Mouse (Mus musculus) embryo, embryonic 11 days (tissue): ENCODE data around the gene Npas3.

Experiments used
- DNase-seq: peaks from one replicate; pipeline ENCODE4 v3.0.0-alpha.2; 2015

Npas3 gene

DNA sequence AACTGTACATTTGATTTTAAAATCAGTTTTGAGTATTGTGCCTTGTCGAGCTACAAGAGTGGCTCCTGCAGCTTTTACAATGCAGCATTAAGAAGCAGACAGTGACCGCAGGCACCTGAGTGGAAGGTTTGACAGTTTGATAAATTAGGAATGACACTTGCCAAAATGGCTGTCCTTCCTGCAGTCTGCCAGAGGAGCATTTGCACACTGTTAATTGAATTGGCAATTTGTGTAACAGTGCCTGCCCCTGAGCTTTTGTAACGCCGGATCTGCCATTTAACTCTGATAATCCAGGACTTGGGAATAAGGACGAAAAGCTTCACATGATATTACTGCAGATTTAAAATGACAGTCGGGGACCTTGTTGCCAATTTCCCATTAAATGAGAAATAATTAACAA lies 357.2 kb downstream of the Npas3 start:
- DNase-seq = no peak

DNA sequence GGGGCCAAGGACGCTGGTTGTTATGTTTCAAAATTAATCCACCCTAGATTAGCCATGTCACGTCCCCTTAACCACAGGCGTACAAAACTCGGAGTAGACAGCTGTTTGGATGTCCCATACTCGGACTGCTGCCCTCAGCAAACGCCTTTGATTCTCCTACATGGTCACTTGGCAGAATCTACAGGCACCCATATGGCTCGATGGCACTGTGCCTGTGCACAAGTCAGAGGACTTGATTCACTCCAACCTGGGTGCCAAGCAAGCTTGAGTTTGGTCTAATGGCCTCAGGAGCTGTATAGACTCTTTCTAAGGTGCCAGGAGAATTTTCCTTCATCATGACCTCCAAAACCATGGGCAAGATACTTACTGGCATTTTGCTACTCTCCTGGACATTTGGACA lies 363.6 kb downstream of the Npas3 start:
- no peak for DNase-seq

DNA sequence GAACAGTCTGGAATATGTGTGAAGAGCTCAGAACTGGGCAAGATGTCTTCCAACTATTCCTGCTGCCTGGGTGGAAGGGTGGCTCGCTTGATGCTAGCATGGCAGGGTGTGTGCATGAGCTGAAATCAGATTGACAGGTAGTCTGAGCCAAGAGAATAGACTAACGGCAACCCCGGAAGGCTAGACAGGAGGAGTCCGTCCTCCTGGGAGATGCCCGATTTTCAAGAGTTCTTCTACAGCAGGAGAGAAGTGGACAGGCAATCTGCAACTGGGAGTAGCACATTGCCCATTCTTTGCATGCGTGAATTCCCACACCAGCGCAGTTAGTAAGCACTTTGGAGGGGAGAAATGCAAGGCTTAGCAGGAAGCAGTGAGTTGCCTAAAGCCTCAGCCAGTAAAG lies 372.8 kb downstream of the Npas3 start:
- DNase-seq = no peak

DNA sequence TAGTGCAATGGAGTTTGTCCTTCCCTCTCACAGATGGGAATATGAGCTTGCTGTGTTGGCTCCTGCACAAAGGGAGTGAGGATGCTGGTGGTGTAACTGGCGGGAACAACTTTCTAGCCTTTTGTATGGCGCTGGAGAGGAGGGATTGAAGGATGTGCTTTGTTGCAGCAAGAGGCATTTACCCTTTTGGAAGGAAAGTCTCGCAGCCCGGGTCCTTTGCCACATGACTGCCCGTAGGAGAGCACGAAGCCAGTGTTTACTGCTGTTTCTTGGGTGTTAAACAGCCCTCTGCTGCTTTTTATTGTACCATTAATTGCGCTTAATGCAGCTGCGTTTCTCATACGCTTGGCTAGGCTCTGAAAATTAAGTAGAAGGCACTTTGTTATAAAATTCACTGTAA lies 375.3 kb downstream of the Npas3 start:
- DNase-seq = peak; percentile 53

DNA sequence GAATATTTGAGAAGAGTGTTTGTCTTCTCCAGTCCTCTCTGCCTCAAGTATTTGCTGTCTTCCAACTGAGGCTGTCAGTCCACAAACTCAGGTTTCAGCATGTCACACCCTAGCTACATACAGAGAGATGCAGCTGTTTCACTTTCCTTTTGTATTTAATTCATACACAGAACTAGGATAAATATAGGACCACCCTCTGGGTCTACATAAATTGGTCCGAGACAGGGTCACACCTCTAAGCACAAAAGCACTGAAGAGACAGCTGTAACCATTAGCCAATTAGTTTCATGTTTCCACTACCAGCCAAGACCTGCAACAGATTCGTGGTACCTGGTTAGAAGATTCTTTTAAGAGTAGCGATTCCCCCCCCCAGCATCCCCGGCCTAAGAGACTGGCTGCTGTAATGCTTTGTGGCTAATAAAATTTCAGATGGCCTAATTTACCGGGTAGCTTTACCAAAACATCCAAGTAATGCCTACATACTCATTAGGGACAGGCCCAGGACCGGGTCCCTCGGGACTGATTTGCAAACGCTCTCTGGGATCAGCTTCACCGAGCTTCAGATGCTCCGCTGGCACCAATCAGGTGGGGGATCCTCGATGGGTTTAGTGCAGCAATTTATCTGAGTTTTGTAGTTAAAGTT lies 376.0 kb downstream of the Npas3 start:
- DNase-seq = peak; percentile 44

DNA sequence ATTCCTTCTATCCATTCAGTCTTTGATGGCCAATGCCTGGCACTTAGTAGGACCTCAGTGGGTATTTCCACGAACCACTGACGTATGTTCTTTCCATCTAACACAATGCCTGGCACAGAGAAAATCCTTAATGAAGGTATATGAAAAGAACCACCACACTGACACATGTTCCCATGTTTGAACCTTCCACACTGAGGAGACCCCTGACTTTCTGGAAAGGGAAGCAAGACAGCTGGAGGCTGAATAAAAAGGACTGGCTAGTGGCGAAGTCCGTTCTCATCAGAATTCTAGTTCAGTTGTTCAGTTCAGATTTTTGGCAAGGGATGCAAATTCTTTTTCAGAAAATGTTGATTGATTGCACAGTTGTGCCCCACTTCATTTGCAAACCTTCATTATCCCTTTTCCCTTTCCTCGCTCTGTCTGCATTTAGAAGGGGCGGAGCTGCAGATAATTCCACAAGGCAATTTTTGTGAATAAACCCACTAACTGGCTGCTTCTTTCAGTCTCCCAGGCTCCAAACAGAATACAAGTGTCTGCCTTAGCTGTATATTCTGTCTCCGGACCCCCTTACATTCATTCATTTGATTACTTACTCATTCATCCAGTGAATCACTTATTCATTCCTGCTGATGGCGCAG lies 381.1 kb downstream of the Npas3 start:
- DNase-seq = no peak

DNA sequence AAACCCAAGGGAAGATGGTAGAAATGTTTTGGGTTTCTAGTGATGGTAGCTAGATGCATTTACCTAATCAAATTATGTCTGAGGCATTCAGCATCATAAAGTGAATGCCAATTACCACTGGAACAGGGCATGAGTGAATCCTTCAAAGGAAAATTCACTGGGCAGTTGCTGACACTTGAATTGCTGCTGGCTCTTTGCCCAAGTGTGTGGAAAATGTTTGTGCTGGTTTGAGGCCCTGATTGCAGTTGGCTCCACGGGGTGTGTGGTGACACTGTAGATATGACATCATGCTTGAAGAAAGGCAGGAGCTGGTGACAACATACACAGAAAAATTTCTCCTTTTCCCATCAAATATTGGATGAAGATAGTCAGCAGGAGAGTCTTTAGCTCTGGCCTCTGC lies 382.1 kb downstream of the Npas3 start:
- DNase-seq = no peak

DNA sequence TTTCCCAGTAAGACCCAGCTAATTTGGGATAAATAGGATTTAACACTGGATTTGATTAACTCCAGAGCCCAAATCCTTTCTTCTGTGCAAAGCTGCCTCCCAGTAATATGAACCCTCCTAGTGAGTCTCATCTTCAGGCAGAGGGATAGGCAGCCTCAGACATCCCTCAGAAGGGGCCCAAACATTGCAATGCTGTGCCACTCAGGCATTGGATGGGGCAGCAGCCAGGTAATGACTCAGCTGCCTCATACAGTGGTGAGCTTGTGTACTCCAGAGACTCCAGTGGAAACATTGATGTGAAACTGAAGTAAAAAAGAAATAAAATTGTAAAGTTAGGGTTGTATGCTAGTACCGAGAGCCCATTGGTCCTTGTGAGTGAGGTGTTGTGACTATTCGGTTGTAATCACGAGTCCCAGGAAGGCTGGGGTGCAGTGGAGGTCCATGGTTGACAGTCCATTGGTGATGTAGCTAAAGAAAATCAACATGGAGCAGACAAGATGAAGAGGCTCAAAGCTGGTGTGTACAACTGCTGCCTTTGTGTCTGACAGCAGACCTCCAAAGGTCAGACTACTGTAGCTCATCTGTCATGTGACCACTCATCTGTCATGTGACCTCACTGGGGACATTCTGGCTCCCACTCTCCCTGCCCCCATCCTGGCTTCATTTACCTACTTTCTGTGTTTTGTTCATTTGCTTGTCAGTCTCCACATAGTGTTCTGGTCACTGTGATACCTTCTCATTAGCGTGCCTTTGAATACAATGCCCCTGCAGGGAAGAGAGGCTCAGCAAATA lies 383.0 kb downstream of the Npas3 start:
- DNase-seq = no peak

DNA sequence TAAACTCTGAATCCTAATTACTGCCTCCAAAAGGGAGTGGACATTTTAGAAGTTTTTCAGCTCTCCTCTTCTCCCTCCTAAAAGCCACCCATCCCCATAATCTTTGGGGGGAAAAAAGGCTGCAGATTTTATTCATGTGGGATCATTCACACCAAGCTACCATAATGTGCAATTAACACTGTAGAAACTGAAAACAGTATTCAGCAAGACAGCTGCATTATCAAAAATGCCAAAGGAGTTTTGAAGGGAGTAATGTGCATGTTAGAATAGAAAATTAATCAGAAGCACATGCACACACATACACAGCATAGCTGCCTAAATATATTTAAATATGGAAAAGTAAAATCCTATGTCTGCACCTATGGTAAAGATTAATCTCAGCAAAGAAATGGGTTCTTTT lies 390.1 kb downstream of the Npas3 start:
- no peak for DNase-seq

DNA sequence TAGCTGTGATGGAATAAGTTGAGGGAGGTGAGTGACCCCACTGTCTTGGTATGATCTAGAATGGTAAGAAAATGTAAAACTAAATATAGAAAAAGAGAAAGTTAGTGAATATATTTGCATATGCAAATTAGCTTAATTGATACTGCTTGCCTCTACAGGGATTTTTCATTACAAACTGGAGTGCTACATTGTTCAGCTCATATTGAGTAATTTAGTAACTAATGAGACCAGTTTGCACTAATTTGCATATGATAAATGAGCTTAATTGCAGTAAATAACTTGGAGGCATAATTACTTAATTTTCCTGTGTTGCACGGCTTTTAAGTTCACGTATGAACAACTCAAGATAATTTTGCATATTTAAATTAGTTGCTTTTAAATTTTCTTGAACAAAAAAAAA lies 398.8 kb downstream of the Npas3 start:
- DNase-seq = no peak

DNA sequence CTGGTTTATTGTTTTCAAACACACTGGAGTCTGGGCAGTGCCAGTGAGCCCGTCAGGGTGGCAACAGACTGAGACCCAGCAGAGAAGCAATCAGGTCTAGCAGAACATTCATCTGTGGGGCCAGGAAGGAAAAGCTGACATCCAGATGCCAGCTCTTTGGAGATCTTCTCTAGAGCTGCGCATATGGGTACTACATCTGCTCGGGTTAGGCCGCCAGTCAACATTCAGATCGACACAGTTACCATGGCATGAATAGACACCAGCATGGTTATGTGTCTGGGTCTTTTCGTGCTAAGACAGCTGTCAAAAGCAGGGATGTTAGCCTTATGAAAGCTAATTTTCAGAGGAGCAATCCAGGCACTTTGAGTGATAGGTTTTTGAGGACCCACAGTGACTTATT lies 407.8 kb downstream of the Npas3 start:
- DNase-seq = no peak

DNA sequence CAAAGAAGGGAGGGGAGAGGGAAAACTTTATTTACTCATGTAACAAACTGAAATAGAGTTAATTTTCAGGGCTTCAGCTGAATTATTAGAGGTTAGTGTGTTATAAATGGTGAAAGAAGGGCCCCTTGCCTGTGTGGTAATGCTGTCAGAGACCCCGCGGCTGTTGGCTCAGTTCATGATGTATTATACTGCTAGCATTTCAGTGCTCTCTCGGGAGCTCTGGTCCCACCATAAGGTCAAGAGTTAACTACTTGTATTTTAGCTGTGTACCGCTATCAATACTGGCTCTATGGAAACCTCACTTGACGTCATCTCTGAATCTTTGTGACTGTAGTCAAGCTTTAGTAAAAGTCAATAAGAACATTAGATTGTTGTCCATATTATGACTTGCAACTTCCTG lies 415.6 kb downstream of the Npas3 start:
- DNase-seq = peak; percentile 75

DNA sequence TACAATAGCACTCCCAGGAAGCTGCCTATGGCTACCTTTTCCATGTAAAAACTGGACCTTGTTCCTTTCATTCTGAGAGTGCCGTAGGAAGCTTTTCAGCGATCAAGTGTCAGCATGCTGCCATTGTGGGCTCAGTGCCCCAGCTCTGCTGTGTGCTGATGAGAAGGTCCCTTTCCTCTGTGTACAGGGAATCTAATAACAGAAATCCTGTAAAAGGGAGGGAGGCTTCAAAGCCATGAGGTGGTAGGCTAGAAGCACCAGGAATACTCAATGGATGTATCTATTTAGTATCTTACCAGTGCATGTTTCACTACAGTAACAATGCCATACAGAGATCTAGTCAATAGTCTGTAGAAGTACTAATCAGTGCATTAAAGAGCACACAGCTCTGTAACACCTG lies 423.4 kb downstream of the Npas3 start:
- no peak for DNase-seq

DNA sequence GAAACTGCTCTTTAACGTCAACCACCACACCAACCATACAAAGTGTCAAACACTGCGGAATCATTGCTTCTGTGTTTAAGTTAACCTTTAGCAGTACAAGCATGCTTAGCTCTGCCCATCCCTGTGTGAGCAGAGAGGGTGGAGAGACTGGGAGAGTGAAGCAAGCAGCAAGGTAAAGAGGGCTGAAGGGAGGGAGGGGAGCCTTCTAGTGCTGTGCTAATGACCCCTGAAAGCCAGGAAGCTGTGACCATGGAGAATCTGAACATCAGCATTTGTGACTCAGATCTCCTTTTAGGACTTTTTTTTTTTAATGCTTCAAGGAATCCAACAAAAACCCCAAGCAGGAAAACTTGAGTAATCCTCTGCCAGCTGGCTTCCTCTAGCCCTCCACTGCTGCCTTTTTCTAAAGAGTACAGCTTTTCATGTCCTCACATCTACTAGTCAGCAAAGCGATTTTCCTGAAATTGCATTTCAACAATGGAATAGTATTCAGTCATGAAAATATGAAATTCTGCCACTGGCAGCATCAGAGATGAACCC lies 428.7 kb downstream of the Npas3 start:
- no peak for DNase-seq

DNA sequence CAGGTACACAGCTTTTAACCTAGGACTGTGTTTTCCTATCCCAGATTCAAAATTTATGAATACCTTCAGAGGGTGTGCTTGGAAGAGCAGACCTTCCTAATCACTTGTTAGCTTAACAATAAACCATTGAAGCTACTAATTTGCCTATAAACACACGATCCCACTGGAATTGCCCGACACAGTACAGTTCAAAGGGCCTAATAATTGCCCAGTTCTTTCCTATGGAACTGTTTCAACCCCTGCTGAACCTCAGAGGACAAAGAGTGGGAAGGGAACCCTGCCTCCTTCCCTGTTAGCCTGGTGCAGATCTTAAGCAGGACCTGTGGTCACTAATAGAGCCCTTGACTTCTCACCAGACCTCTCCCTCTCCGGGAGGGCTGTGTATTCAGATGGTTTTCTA lies 429.7 kb downstream of the Npas3 start:
- DNase-seq = no peak

DNA sequence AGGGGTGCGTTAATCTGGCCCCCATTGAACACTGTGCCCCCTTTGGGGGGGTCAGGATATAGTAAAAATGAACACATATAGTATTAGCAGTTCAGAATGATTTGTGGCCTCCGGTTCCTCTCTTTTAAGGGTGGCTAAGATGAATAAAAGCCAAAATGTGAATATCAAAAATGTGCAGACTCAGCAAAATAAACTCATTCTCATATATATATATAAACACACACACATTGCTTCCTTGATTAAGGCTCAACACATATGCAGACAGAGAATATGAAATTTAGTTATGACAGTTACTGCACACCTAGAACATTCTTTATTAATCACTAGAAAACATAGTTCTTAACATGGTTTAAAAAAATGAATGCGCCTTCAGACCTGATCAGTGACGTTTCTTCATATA lies 430.7 kb downstream of the Npas3 start:
- DNase-seq = no peak

DNA sequence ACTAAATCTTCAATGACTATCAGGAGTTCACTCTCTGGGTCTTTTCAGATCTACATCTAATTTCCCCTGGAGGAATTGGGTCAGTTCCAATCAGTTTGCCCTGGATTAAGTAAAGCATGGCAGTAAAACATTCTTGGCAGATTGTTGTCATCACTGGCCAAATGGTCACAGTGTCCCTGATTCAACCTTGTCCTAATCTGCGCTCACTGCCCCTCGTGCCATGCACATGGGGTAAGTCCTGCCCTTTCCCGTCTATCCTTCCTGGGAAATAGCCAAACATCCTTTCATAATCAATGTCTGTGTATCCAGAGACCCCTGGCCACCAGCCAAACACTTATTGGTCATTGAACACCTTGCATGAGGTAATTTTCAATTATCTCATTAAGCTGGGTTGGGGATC lies 432.0 kb downstream of the Npas3 start:
- no peak for DNase-seq

DNA sequence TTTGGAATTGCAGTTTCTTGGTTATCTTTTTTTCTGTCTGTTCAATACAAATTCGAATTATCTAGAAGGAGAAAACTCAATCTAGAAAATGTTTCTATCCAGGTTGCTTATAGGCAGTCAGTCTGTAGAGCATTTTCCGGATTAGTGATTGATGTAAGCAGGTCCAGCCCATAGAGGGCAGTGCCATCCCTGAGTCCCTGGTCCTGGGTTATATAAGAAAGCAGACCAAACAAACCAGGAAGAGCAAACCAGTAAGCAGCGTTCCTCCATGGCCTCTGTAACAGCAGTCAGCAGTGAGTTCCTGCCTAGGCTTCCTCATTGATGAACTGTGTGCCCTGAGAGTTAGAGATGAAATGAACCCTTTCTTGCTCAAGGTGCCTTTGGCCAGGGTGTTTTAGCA lies 433.6 kb downstream of the Npas3 start:
- DNase-seq = peak; percentile 47

DNA sequence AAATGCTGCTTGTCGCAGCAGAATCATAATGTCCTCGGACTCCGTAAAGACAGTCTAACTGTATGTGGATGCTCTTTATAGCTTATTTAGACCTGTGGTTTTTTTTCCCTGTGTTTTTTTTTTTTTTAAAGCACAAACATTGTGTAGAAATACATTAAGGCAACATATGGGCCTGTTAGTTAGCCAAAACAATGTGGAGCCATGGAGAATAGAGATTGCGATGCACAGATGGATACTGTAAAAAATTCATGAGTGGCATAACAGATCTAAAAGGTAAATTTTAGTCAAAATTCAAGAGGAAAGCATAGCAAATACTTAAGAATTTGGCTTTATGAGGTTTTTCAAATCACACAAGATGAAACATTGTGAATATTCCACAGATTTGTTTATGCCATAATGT lies 444.0 kb downstream of the Npas3 start:
- DNase-seq = no peak

DNA sequence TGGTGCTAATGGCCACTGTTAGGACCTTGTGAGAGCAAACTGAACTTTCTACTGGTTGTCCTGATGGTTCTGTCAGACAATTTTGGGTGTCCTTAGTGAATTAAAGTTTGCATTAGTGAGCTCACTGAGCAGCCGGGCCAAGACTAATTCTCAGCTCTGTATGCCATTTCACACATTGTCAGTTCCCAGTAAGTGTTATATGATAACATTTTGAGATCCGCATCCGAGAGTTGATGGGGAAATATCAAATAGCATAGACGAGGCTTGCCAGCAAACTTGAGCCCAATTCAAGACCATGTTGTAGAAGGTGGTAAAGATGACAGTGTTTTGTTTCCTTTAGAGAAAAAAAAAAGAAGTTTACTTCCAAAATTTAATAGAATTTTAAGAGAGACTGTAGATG lies 445.9 kb downstream of the Npas3 start:
- no peak for DNase-seq

DNA sequence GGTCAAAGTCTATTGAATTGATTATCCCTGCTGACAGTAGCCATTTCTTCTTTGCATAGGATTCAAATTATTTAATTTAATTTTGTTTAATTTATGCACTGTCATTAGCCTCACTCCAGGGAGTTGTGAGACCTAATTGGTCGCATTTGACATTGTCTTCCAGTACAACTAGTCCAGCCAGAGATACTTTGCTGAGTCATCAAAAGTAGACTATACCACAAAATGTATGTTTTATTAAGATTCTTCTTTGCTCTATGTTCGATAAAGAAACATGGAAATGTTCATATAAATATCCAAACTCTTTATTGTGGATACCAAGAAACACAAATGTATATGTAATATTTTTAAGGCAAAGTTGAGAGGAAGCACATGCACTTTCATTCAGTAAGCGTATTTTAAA lies 446.8 kb downstream of the Npas3 start:
- DNase-seq = no peak

DNA sequence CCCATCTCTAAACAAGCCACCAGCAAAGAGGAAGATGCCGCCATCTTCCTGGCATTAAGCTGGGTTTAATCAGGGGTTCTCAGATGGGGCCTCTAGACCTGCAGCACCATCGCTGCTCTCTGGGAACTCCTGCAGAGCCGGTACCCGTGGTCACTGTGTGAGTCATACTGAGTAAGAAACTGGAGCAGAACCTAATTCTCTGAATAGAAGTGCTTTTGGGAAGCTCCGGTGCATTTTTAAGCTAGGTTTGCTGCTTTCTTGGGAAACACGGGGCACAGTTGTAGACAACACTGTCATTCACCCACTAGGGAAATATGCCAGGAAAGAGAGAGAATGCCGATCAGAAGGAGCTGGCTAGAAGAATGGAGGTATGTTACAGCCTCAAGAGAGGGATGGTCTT lies 449.2 kb downstream of the Npas3 start:
- DNase-seq = no peak

DNA sequence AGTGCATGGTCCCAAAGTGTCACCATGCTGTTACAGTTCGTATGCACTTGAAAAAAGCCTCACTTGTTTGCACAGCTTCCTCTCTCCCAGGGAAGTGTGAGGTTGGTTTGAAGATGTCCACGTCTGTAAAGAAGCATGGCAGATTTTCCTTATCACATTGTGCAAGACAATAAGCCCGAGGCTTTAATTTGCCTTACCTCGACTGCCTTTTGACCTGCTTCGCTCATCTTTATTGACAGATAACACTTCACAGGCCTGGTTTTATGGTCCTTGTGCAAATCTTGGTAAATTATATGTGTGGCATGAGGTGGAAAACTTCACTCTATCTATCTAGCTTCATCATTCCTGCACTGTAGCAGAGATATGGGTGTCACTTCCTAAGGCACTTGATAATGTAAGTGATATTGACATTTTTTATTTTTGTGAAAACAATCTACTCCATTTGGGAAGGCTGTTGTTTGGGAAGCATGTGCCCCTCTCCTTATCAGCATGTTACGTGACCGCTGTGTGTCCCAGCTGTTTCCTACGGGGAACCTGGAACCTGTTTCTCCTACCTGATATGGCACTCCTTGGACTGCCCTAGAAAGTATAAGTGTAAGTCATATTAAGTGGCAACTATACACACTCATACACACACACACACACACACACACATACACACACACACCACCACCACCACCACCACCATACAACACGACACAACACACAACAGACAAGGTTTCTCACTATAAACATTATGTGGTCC lies 450.2 kb downstream of the Npas3 start:
- no peak for DNase-seq
